In the genomic region with DNA sequence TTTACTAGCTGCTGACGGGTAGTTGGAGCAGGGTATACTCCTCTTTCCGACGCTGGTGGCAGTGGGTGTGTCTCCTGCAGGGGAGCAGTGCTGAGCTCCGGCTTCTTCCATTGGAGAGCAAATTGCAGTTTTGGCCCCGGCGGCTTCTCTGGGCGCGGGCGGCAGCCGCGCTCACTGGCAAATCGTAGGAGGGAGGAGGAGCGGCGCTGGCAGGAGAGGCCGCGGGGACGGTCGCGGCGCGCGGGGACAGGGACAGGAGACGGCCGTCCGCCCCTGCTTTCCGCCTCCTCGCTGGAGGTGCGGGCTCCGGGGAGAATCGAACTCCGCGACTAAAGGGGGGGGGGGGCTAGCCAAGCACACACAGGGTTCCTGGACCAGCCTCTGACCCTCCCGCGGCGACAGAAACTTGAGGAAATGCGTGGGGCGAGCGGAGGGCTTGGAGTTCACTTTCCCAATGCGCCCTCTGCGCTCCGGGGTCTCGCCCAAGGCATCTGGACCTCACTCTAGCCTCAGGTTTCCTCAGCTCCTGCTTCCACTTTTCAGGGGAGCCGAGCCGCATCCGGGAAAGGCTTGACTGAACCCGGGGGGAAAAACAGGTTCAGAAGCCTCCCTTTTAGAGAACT, we compare ENCODE assay signal across 8 mouse cellular contexts. TPM values are rescaled to one million over a fixed set of nuclear protein-coding genes. Genes with fewer than 3 reads are reported as not detected.
DNase-seq lines count a peak whose midpoint lies in the region; ATAC-seq lines count a peak whose summit lies in the region.

No protein-coding gene starts in this region.

- H3K9me3 ChIP-seq in forebrain, embryonic 14.5 days (replicated peaks; ENCODE audit: control insufficient read depth, low read length), result no peaks in the 10 kb centered on the region
- H3K9me3 ChIP-seq in midbrain, embryonic 11.5 days (ENCODE audit: control insufficient read depth, low read length), result no peaks in the 10 kb centered on the region

- 1% methylated on average over 33 of the region's 46 CpGs for whole genome bisulfite sequencing in forebrain, embryonic 14.5 days
- WGBS in midbrain, embryonic 11.5 days, result 0% methylated on average over 44 of the region's 46 CpGs

- H3K4me3 ChIP-seq in brown adipose tissue, adult 24 weeks (ENCODE audit: insufficient read depth, low read depth, low read length), result peak overlapping the region; percentile 53
- H3K4me3 ChIP-seq in forebrain, embryonic 14.5 days (ENCODE audit: low read depth, low read length), result peak overlapping the region; percentile 41
- peak overlapping the region; percentile 28 for H3K4me3 ChIP-seq in midbrain, embryonic 11.5 days (ENCODE audit: low read depth, low read length)

- ATAC-seq in forebrain, embryonic 14.5 days, result no peak
- peak; percentile 31; the same call in 1 of the 2 replicates for ATAC-seq in midbrain, embryonic 11.5 days (ENCODE audit: low FRiP score)

- peaks cover 80% of the 10 kb centered on the region for H3K27me3 ChIP-seq in forebrain, embryonic 14.5 days (replicated peaks; ENCODE audit: control insufficient read depth, insufficient read depth, low read length)
- H3K27me3 ChIP-seq in midbrain, embryonic 11.5 days (ENCODE audit: control insufficient read depth, insufficient read depth, low read length), result peaks cover 80% of the 10 kb centered on the region

- peak overlapping the region; percentile 41 for H3K9ac ChIP-seq in forebrain, embryonic 14.5 days (ENCODE audit: low read length)
- H3K9ac ChIP-seq in midbrain, embryonic 11.5 days (ENCODE audit: low read length), result peak overlapping the region; percentile 9; the same call in 1 of the 2 replicates

- H3K4me1 ChIP-seq in brown adipose tissue, adult 24 weeks (ENCODE audit: control insufficient read depth, insufficient read depth, insufficient read length, low read length), result peaks cover 5% of the 10 kb centered on the region; the same call in 1 of the 2 replicates
- H3K4me1 ChIP-seq in forebrain, embryonic 14.5 days (ENCODE audit: control insufficient read depth, insufficient read depth, low read length), result peaks cover 16% of the 10 kb centered on the region
- H3K4me1 ChIP-seq in midbrain, embryonic 11.5 days (ENCODE audit: control insufficient read depth, insufficient read depth, low read length), result peaks cover 22% of the 10 kb centered on the region

- H3K27ac ChIP-seq in brown adipose tissue, adult 24 weeks (replicated peaks; ENCODE audit: low read depth, low read length), result no peak overlapping the region
- H3K27ac ChIP-seq in forebrain, embryonic 14.5 days (ENCODE audit: low read depth, low read length), result no peak overlapping the region
- no peak overlapping the region for H3K27ac ChIP-seq in midbrain, embryonic 11.5 days (ENCODE audit: low read depth, low read length)

- peak; percentile 43 for DNase-seq in kidney, adult 18-20 months
- DNase-seq in kidney, adult 11 months, result no peak
- peak; percentile 55 for DNase-seq in forebrain, embryonic 14.5 days (ENCODE audit: low spot score)
- DNase-seq in induced T-regulatory cell, adult 2 months (ENCODE audit: low read depth), result peak; percentile 57
- DNase-seq in left cerebral cortex, postnatal 36 days (ENCODE audit: low spot score in 2 of 2), result peak; percentile 78 to 86
- peak; percentile 96 for DNase-seq in midbrain, embryonic 11.5 days (ENCODE audit: low spot score, missing footprints)
- DNase-seq in telencephalon, adult 2 months (ENCODE audit: low read depth, low spot score), result peak; percentile 70

- H3K4me2 ChIP-seq in forebrain, embryonic 14.5 days (ENCODE audit: low read length), result peak overlapping the region; percentile 53
- peak overlapping the region; percentile 40 for H3K4me2 ChIP-seq in midbrain, embryonic 11.5 days

- H3K36me3 ChIP-seq in forebrain, embryonic 14.5 days (ENCODE audit: control insufficient read depth, insufficient read depth, low read length), result no peaks in the 10 kb centered on the region
- H3K36me3 ChIP-seq in midbrain, embryonic 11.5 days (ENCODE audit: control insufficient read depth, insufficient read depth, low read length), result no peaks in the 10 kb centered on the region

- intact Hi-C loops in left cerebral cortex, postnatal 36 days (cut with DNase I), result loop anchor here (5.0 kb wide), 1 partner anchor 39 kb away; no protein-coding TSS in a partner anchor

RNA-seq across cellular contexts. Expression of a gene that starts 1.0 kb away (rescaled TPM):
- not detected in 2 replicates for polyA plus RNA-seq in brown adipose tissue, adult 24 weeks (2012; ENCODE audit: insufficient read depth, insufficient read length, missing spikeins)
- polyA plus RNA-seq in forebrain, embryonic 14.5 days (2014; fragmentation: Nextera tagmentation; extraction: Ambion mirVana), result 3.3 and 3.6 TPM in 2 replicates
- total RNA-seq in left cerebral cortex, postnatal 36 days (2021), result 100 to 1,000 TPM; 173 to 180 TPM
- 0.04 and 0.07 TPM in 2 replicates for polyA plus RNA-seq in midbrain, embryonic 11.5 days (2014; fragmentation: Nextera tagmentation; extraction: Ambion mirVana)

RNA-seq across cellular contexts. Expression of a gene that starts 28.1 kb away (rescaled TPM):
- 23.3 and 30.6 TPM in 2 replicates for polyA plus RNA-seq in brown adipose tissue, adult 24 weeks (2012; ENCODE audit: insufficient read depth, insufficient read length, missing spikeins)
- polyA plus RNA-seq in forebrain, embryonic 14.5 days (2014; fragmentation: Nextera tagmentation; extraction: Ambion mirVana), result 241 and 247 TPM in 2 replicates
- 10 to 100 TPM; 80.9 to 91.9 TPM for total RNA-seq in left cerebral cortex, postnatal 36 days (2021)
- polyA plus RNA-seq in midbrain, embryonic 11.5 days (2014; fragmentation: Nextera tagmentation; extraction: Ambion mirVana), result 189 and 193 TPM in 2 replicates
